Mouse (Mus musculus) inflammation-experienced regulatory T-cells, adult 16 weeks (primary cell): Measurements from ENCODE around the gene Dnajc19. TPM values are rescaled to one million over a fixed set of nuclear protein-coding genes. Genes with fewer than 3 reads are reported as not detected.

ENCODE experiments used
- polyA plus RNA-seq: library from polyadenylated mRNA; unstranded; fragments of 100-300 nt; shearing (Covaris generic); gene quantifications from one replicate; pipeline ENCODE4 v1.2.1, GENCODE M21; 2017

Gene Dnajc19
- 136 TPM for polyA plus RNA-seq

DNA sequence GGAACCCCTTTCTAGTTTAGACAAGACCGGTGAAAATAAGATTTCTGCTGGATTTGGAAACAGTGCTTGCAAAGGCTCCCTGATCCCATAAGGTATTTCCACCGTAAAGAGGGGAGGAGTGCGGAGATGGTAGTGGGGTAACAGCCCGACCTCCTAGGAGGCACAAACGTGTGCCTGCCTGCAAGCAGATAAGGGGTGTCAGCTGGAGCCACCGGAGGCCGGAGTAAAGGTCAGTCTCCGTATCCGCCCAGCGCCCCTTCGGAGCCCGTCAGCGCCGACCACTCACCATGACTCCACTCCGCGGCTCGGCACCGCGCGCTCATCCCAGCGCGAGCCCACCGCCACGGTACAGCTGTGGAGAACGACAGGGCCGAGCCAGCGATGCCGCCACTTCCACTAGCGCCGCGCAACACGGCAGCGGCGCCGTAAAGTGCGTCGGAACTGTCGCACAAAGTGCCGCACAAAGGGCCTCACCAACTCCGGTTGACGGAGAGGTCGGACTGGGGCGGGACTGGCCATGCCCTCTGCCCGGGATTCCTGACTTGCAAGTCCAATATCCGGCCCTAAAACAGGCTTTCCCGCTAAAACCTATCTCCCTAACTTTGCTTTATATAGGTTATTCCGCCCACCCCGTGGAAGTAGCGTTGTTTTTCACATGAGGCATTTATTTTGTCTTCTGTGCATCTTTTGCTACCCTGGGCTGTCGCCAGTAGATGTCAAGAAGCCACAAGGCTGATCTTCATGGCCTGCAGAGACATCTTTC is at the start of gene Dnajc19:
Gene Dnajc19, minus strand, starts transcription at position 422 of the 763 bp plus-strand sequence.

GRCm38 (mm10) chr3:34019540-34020381 is 61.4 kb downstream of the Dnajc19 start, which contains the start of gene Fxr1:
Gene Fxr1 (plus strand): TSS chr3:34019943.

Other genes with a start within 250 kb of the Dnajc19 start
- 0.33 TPM for gene Ccdc39, start 237.0 kb downstream of the Dnajc19 start, polyA plus RNA-seq
- 51.0 TPM for gene Fxr1, start 61.4 kb downstream of the Dnajc19 start, polyA plus RNA-seq